Mouse (Mus musculus) midbrain, embryonic 11.5 days (tissue): ENCODE results near the gene Syne1. TPM values are rescaled to one million over a fixed set of nuclear protein-coding genes. Genes with fewer than 3 reads are reported as not detected.

ENCODE experiments used
- ATAC-seq: fragments of 200-750 bp; cut with Nextera tagmentation; 2 replicates; pipeline ENCODE4 v1.8.0; 2017; ENCODE audit warnings: moderate TSS enrichment, moderate library complexity; ENCODE audit not compliant: low FRiP score
- DNase-seq: peaks from one replicate; pipeline ENCODE4 v3.0.0; 2015; ENCODE audit warnings: low spot score; ENCODE audit errors: missing footprints
- H3K27ac ChIP-seq: fragments of 300-500 bp; sonication (generic); 2 replicates; pipeline ENCODE4 v1.5.1; 2014; ENCODE audit warnings: low read depth, low read length
- H3K27me3 ChIP-seq: fragments of 300-500 bp; sonication (generic); 2 replicates; pipeline ENCODE4 v1.6.1; 2014; ENCODE audit warnings: mild to moderate bottlenecking, low read length, moderate library complexity, mixed read lengths; ENCODE audit not compliant: control insufficient read depth, insufficient read depth
- H3K36me3 ChIP-seq: fragments of 300-500 bp; sonication (generic); 2 replicates; pipeline ENCODE4 v1.6.1; 2014; ENCODE audit warnings: mild to moderate bottlenecking, low read length, moderate library complexity, mixed read lengths; ENCODE audit not compliant: control insufficient read depth, insufficient read depth
- H3K4me1 ChIP-seq: fragments of 300-500 bp; sonication (generic); 2 replicates; pipeline ENCODE4 v1.6.1; 2014; ENCODE audit warnings: low read length; ENCODE audit not compliant: control insufficient read depth, insufficient read depth
- H3K4me2 ChIP-seq: fragments of 300-500 bp; sonication (generic); 2 replicates; pipeline ENCODE4 v1.6.1; 2014; ENCODE audit warnings: mild to moderate bottlenecking, moderate library complexity
- H3K4me3 ChIP-seq: fragments of 300-500 bp; sonication (generic); 2 replicates; pipeline ENCODE4 v1.5.1; 2014; ENCODE audit warnings: low read depth, low read length
- H3K9ac ChIP-seq: fragments of 300-500 bp; sonication (generic); 2 replicates; pipeline ENCODE4 v1.6.1; 2014; ENCODE audit warnings: low read length
- H3K9me3 ChIP-seq: fragments of 300-500 bp; sonication (generic); 2 replicates; pipeline ENCODE4 v1.6.1; 2016; ENCODE audit warnings: low read length; ENCODE audit not compliant: control insufficient read depth
- WGBS: fragments of 180-500 bp; shearing (Covaris S2); extraction: QIAGEN DNeasy Blood & Tissue Kit; methylation state at CpG from one replicate; pipeline ENCODE4 v1.1.7; 2014; 5-methylcytosine and 5-hydroxymethylcytosine counted together
- polyA plus RNA-seq: library from polyadenylated mRNA; unstranded; fragments of >200 nt; fragmentation: Nextera tagmentation; extraction: Ambion mirVana; gene quantifications from 2 replicates; pipeline ENCODE4 v1.2.1, GENCODE M21; 2014

Gene Syne1
- polyA plus RNA-seq, 1 experiment from 2014 or later = 2.9 TPM

GRCm38 (mm10) chr10:5058876-5059275 lies 492.4 kb downstream of the Syne1 start:
- Histone ChIP-seq H3K27ac (no peak overlapping the region), H3K9me3 (no peaks in the 10 kb centered on the region), H3K4me2 (no peak overlapping the region), H3K4me1 (no peaks in the 10 kb centered on the region; the same call in 1 of the 2 replicates), H3K36me3 (no peaks in the 10 kb centered on the region), H3K9ac (no peak overlapping the region), H3K27me3 (no peaks in the 10 kb centered on the region), H3K4me3 (no peak overlapping the region)
- DNase-seq (peak; percentile 62), ATAC-seq (no peak)
- WGBS = 95% methylated on average over 2 of the region's 2 CpGs

- no peak for ATAC-seq
Measured at GRCm38 (mm10) chr10:5057661-5058060, 493.6 kb downstream of the Syne1 start.

GRCm38 (mm10) chr10:5056940-5057339 lies 494.3 kb downstream of the Syne1 start:
- Histone ChIP-seq H3K27me3 (no peaks in the 10 kb centered on the region), H3K27ac (no peak overlapping the region), H3K4me3 (no peak overlapping the region), H3K4me2 (no peak overlapping the region), H3K9ac (no peak overlapping the region), H3K9me3 (no peaks in the 10 kb centered on the region), H3K4me1 (no peaks in the 10 kb centered on the region; the same call in 1 of the 2 replicates), H3K36me3 (no peaks in the 10 kb centered on the region)
- 63% methylated on average over 3 of the region's 3 CpGs for WGBS
- DNase-seq (peak; percentile 53), ATAC-seq (peak; percentile 30)

More at GRCm38 (mm10) chr10:5057661-5058060, 493.6 kb downstream of the Syne1 start:
- Histone ChIP-seq H3K27ac (no peak overlapping the region), H3K36me3 (no peaks in the 10 kb centered on the region), H3K9ac (no peak overlapping the region), H3K4me3 (no peak overlapping the region), H3K27me3 (no peaks in the 10 kb centered on the region), H3K4me2 (no peak overlapping the region), H3K9me3 (no peaks in the 10 kb centered on the region), H3K4me1 (no peaks in the 10 kb centered on the region; the same call in 1 of the 2 replicates)
- WGBS = 94% methylated on average over 15 of the region's 15 CpGs
- peak; percentile 76 for DNase-seq

- Histone ChIP-seq H3K9me3 (no peaks in the 10 kb centered on the region), H3K4me2 (no peak overlapping the region), H3K27me3 (no peaks in the 10 kb centered on the region), H3K4me1 (no peaks in the 10 kb centered on the region; the same call in 1 of the 2 replicates), H3K4me3 (no peak overlapping the region), H3K36me3 (no peaks in the 10 kb centered on the region), H3K27ac (no peak overlapping the region), H3K9ac (no peak overlapping the region)
- peak; percentile 82 for DNase-seq
- WGBS = 43% methylated on average over 10 of the region's 10 CpGs
- ATAC-seq = peak; percentile 50; the same call in 1 of the 2 replicates
Measured at GRCm38 (mm10) chr10:5056243-5056735, 495.0 kb downstream of the Syne1 start.

GRCm38 (mm10) chr10:5045671-5046070 lies 505.6 kb downstream of the Syne1 start:
- Histone ChIP-seq H3K4me1 (no peaks in the 10 kb centered on the region), H3K9me3 (no peaks in the 10 kb centered on the region), H3K27ac (no peak overlapping the region), H3K27me3 (no peaks in the 10 kb centered on the region), H3K4me2 (no peak overlapping the region), H3K9ac (no peak overlapping the region), H3K36me3 (no peaks in the 10 kb centered on the region), H3K4me3 (no peak overlapping the region)
- no peak for ATAC-seq
- peak; percentile 21 for DNase-seq
- WGBS = 94% methylated on average over 5 of the region's 5 CpGs

GRCm38 (mm10) chr10:5045213-5045612 lies 506.1 kb downstream of the Syne1 start:
- peak; percentile 28 for DNase-seq
- no peak for ATAC-seq
- Histone ChIP-seq H3K27ac (no peak overlapping the region), H3K4me2 (no peak overlapping the region), H3K9ac (no peak overlapping the region), H3K36me3 (no peaks in the 10 kb centered on the region), H3K9me3 (no peaks in the 10 kb centered on the region), H3K4me3 (no peak overlapping the region), H3K4me1 (no peaks in the 10 kb centered on the region), H3K27me3 (no peaks in the 10 kb centered on the region)
- 93% methylated on average over 7 of the region's 7 CpGs for WGBS

- H3K36me3 ChIP-seq = no peaks in the 10 kb centered on the region
- H3K27ac ChIP-seq = no peak overlapping the region
- 88% methylated on average over 8 of the region's 8 CpGs for WGBS
- no peak for DNase-seq
- no peaks in the 10 kb centered on the region for H3K4me1 ChIP-seq
- no peak overlapping the region for H3K4me3 ChIP-seq
- H3K27me3 ChIP-seq = no peaks in the 10 kb centered on the region
- ATAC-seq = no peak
- no peaks in the 10 kb centered on the region for H3K9me3 ChIP-seq
- no peak overlapping the region for H3K4me2 ChIP-seq
- H3K9ac ChIP-seq = no peak overlapping the region
Measured at GRCm38 (mm10) chr10:5044481-5044880, 506.8 kb downstream of the Syne1 start.

GRCm38 (mm10) chr10:5041254-5041653 lies 510.0 kb downstream of the Syne1 start:
- H3K9ac ChIP-seq = no peak overlapping the region
- H3K27me3 ChIP-seq = no peaks in the 10 kb centered on the region
- ATAC-seq (no peak), DNase-seq (peak; percentile 21)
- H3K27ac ChIP-seq = no peak overlapping the region
- no peak overlapping the region for H3K4me3 ChIP-seq
- no peaks in the 10 kb centered on the region for H3K9me3 ChIP-seq
- 82% methylated on average over 8 of the region's 8 CpGs for WGBS
- H3K36me3 ChIP-seq = no peaks in the 10 kb centered on the region
- H3K4me1 ChIP-seq = no peaks in the 10 kb centered on the region
- no peak overlapping the region for H3K4me2 ChIP-seq

- peak; percentile 79 for DNase-seq
- Histone ChIP-seq H3K4me3 (no peak overlapping the region), H3K27me3 (no peaks in the 10 kb centered on the region), H3K9ac (no peak overlapping the region), H3K27ac (no peak overlapping the region), H3K4me2 (no peak overlapping the region), H3K4me1 (no peaks in the 10 kb centered on the region), H3K36me3 (no peaks in the 10 kb centered on the region), H3K9me3 (no peaks in the 10 kb centered on the region)
- ATAC-seq = no peak
- WGBS = 67% methylated on average over 15 of the region's 15 CpGs
Measured at GRCm38 (mm10) chr10:5032192-5033048, 518.9 kb downstream of the Syne1 start.
